Mouse (Mus musculus): ENCODE results near the gene Zfp280c. TPM values are rescaled to one million over a fixed set of nuclear protein-coding genes. Genes with fewer than 3 reads are reported as not detected.

The Zfp280c gene
- polyA plus RNA-seq, 1 experiment from 2014 or later = 16.7 TPM

DNA sequence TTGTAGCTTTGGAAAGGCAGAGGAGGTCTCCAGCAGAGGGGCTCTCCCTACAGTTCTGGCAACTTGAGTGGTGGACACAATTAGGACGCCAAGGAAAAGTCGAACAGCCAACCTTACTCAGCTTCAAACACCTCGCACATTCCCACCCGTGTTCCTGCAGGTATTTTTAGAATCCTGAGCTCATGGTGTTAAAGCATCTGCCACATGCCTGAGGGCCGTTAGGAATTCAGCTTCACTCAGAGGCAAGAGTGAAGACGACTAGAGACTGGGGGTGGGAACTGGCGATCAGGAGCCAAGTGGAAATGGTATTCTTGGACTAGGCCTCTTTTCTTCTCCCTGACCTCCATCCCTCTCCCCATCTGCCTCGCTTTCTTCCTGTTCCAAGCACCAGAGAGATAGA is 68.4 kb downstream of the Zfp280c start:
- CTCF ChIA-PET = no interaction called here
- POLR2A ChIA-PET = no interaction called here
- no peak for DNase-seq (ENCODE audit: low read depth, low spot score)
- in situ Hi-C loops (cut with MboI; ENCODE audit: low pct_unique_long_range_greater_than_20kb) = loop anchor here (5.0 kb wide), 1 partner anchor 104 kb away; no protein-coding TSS in a partner anchor
- H3K27me3 ChIP-seq = no peaks in the 10 kb centered on the region
- ATAC-seq = no peak
- no peak for TF ChIP-seq CTCF (IDR thresholded peaks at IDR 0.05)

DNA sequence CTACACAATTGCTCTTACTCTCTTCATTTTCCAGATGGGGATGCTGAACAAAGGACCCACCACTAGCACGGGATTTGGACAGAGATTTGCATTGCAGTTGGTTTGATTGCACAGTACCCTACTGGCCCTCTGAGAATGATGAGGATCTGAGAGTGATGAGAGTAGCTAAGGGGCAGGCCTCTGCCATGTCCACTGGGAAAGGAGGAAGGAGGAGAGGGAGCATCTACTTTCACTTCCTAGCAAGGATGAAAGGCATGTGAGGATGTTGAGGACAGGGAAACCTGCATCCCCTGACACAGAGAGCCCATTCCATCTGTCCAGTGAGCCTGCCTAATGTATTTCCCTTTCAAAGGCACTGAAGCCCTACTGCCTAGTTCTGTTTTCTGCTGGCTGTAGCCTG is 69.0 kb downstream of the Zfp280c start:
- H3K27me3 ChIP-seq = no peaks in the 10 kb centered on the region
- POLR2A ChIA-PET = no interaction called here
- no peak for TF ChIP-seq CTCF (IDR thresholded peaks at IDR 0.05)
- CTCF ChIA-PET = no interaction called here
- ATAC-seq = no peak
- in situ Hi-C loops (cut with MboI; ENCODE audit: low pct_unique_long_range_greater_than_20kb) = loop anchor here (5.0 kb wide), 1 partner anchor 103 kb away; no protein-coding TSS in a partner anchor
- DNase-seq (ENCODE audit: low read depth, low spot score) = no peak

DNA sequence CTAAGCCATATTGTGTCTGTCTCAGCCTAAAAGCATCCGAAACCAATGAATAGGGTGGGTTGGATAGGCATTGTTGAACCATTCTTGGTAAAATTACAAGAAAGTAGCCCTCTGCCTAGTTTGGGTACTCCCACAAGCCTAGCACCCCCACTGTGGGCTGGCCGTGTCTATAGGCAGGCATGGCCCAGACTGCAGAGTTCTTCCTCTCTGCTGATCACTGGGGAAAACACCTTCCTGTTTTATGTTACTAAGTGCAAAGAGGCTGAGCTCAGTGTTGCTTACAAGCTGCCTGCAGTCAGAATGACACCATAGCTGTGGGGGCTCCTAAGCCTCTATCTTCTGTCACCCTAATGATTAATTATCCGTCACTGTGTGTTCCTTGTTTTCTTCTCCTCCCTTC is 70.8 kb downstream of the Zfp280c start:
- CTCF ChIA-PET = interaction anchor here (1.2 to 1.4 kb wide), 2 partner anchors 8 to 52 kb away, joined by 3 read pairs; no protein-coding TSS in a partner anchor
- in situ Hi-C loops (cut with MboI; ENCODE audit: low pct_unique_long_range_greater_than_20kb) = no loop called here
- no peak for TF ChIP-seq CTCF (IDR thresholded peaks at IDR 0.05)

DNA sequence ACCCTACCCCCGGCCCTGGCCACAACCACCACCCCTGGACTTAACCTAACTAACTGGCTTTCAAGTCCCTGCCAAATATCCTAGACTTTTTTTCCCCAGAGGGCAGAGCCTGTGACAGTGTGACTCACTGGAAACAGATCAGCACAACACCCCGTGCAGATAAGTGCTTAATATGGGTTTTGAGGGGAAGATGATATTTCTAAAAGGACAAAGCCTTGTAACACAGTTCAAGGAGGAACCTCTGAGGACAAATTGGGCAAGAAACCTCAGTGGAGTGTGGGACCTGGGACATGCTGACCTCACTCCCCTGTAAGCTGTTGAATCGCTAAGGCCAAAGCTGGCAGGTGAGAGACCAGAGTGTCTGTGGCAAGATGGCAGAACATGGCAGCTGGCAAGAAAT is 72.7 kb downstream of the Zfp280c start:
- no peak for ATAC-seq
- in situ Hi-C loops (cut with MboI; ENCODE audit: low pct_unique_long_range_greater_than_20kb) = no loop called here
- H3K27me3 ChIP-seq = no peaks in the 10 kb centered on the region
- no peak for DNase-seq (ENCODE audit: low read depth, low spot score)
- ChIA-PET POLR2A (no interaction called here), CTCF (no interaction called here)
- TF ChIP-seq CTCF (IDR thresholded peaks at IDR 0.05) = no peak

More for the DNA sequence above, 70.8 kb downstream of the Zfp280c start:
- no peaks in the 10 kb centered on the region for H3K27me3 ChIP-seq
- ATAC-seq (no peak), DNase-seq (ENCODE audit: low read depth, low spot score) (no peak)
- POLR2A ChIA-PET = interaction anchor here (0.6 kb wide), 1 partner anchor 41 kb away, joined by 3 read pairs; no protein-coding TSS in a partner anchor

DNA sequence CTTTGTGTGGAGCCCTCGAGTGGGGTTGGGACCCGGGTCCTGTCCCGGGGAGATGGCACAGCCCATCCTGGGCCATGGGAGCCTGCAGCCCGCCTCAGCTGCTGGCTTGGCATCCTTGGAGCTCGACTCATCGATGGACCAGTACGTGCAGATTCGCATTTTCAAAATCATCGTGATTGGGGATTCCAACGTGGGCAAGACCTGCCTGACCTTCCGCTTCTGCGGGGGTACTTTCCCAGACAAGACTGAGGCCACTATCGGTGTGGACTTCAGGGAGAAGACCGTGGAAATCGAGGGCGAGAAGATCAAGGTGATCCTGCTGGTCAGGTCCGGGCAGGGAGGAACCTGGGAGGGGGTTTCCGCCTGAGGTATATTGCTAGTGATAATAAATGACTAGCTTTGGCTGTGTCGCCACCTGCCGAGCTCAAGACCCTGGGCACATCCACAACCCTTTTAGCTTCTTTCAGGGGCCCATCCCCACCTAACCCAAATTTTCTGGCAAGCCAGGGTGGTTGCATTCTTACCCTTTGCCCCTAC is 74.7 kb downstream of the Zfp280c start:
- CTCF ChIA-PET = interaction anchor here (1.8 kb wide), 1 partner anchor 12 kb away, joined by 7 read pairs; no protein-coding TSS in a partner anchor

DNA sequence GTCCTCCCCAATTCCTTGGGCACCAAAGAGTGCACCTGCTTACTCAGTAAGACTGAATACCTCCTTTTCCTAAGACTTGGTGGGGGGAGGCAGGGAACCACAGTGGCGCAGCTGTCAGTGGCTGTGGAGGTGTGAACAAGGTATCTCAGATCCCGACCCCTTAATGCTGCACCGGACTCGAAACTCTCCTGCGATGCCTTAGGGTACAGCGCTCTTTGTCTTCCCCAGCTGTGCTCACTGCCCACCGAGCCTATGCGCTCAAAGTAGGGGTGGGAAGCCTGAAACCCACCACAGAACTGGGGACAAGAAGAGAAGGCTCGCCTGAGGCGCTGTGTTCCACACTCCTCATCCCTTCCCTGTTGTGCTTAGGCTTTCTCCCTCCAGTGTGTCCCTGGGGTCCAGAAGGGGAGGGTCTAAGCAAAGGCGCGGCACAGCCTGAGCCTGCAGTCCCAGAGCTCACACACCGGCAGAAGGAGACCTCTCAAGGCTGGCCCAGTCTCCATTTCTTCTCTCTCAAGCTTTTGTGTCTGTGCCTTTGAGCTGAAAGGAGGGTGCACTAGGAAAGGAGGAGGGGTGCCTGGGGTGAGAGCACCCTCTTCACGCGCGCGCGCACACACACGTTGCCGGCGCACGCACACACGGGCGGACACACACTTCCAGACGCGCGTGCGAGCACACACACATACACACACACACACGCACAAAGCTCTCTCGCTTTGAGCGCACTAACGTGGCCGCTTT is 75.3 kb downstream of the Zfp280c start, which contains the start of gene Rab33a:
Rab33a (plus strand) TSS at position 478 of the 741 bp plus-strand sequence.
- no peaks in the 10 kb centered on the region for H3K27me3 ChIP-seq
- POLR2A ChIA-PET = no interaction called here
- in situ Hi-C loops (cut with MboI; ENCODE audit: low pct_unique_long_range_greater_than_20kb) = no loop called here
- DNase-seq (ENCODE audit: low read depth, low spot score) (no peak), ATAC-seq (no peak)
- CTCF ChIA-PET = interaction anchor here (1.8 kb wide), 1 partner anchor 13 kb away, joined by 7 read pairs; no protein-coding TSS in a partner anchor
- no peak for TF ChIP-seq CTCF (IDR thresholded peaks at IDR 0.05)

More for the DNA sequence above, 74.7 kb downstream of the Zfp280c start:
- no peak for TF ChIP-seq CTCF (IDR thresholded peaks at IDR 0.05)
- ATAC-seq = no peak
- no peak for DNase-seq (ENCODE audit: low read depth, low spot score)
- no peaks in the 10 kb centered on the region for H3K27me3 ChIP-seq
- POLR2A ChIA-PET = no interaction called here
- in situ Hi-C loops (cut with MboI; ENCODE audit: low pct_unique_long_range_greater_than_20kb) = no loop called here

DNA sequence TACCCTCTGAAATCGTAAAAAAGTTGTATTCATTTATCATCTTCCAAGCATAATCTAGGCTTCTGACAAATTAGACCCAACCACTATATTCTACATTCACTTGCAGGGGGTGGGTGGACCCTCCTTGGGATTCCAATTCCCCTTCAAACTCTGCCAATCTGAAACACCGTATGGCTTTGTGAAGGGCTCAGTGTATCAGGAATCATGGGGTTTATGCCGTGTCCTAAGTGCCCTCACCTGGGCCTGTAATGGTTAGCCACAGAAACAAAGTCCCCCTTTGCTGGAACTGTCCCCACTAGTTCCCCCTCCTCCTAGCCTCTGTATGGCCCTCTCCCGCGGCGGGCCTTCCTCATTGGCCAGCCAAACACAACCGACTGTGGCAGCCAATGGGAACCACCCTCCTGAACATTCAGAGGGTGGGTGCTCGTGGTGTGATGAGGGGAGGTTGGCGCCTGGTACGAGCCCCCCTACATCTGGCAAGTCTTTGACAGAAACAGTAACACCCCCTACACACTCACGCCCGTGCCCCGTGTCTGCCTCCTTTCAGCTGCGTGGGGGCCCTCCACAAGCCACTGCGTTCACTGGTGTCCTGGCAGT is 76.0 kb downstream of the Zfp280c start:
- POLR2A ChIA-PET = no interaction called here
- CTCF ChIA-PET = no interaction called here
- DNase-seq (ENCODE audit: low read depth, low spot score) = no peak
- in situ Hi-C loops (cut with MboI; ENCODE audit: low pct_unique_long_range_greater_than_20kb) = no loop called here
- TF ChIP-seq CTCF (IDR thresholded peaks at IDR 0.05) = no peak
- no peaks in the 10 kb centered on the region for H3K27me3 ChIP-seq
- ATAC-seq = no peak

DNA sequence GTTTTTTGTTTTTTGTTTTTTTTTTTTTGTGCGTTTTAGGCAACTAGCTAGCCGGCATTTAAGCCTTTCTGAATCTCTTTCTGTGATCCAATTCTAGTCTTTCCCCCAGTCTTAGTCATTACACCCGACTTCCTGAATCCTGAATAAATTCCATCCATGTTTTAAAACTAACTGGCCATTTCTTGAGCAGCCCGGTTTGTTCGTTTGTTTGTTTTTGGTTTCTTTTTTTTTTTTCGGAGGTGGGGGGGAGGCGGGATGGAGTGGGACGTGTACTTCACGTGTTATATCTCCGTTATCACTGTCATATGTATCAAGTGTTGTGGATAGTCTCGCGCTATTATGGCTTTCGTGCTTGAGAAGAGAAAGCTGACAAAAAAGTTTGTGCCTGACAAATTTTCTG is 80.5 kb downstream of the Zfp280c start:
- peak; percentile 21 for ATAC-seq

DNA sequence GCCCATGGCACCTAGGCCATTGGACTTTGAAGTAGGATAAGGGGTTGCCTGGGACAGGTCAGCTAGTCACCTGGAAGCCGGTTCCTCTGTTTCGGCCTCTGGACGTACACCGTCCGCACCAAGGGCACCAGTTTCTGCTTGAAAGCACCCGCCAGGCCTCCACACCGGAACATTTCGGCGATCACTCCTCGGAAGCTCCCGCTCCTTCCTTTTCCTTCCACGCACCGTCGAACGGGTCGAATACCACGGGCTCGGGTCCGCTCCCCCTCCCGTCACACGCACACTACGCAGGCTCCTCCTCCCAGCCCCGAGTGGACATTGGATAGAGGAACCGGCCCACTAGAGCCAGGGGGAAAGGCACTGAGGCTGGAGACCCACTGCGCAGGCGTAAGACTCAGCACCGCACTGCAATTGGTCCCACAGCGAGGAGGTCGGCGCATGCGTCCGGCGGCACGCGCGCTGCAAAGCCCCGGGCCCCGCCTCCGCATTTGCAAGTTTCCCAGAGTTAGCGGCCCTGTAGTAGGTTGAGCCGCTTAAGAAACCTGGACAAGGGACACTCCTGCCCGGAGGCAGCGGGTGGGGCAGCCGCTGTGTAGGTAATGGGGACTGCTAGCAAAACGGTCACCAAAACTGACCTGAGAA is 81.0 kb downstream of the Zfp280c start, which contains the start of gene Aifm1:
Aifm1 (minus strand) TSS at position 398 of the 642 bp plus-strand sequence.
- ATAC-seq (peak; percentile 91), DNase-seq (ENCODE audit: low read depth, low spot score) (peak; percentile 58)
- H3K27me3 ChIP-seq = no peaks in the 10 kb centered on the region
- no peak for TF ChIP-seq CTCF (IDR thresholded peaks at IDR 0.05)
- ChIA-PET CTCF (interaction anchor here (1.0 to 1.2 kb wide), 2 partner anchors 9 to 11 kb away, joined by 3 read pairs; no protein-coding TSS in a partner anchor), POLR2A (interaction anchor here (0.6 to 0.7 kb wide), 2 partner anchors 29 to 109 kb away, joined by 3 to 4 read pairs; no protein-coding TSS in a partner anchor)
- in situ Hi-C loops (cut with MboI; ENCODE audit: low pct_unique_long_range_greater_than_20kb) = no loop called here

More for the DNA sequence above, 80.5 kb downstream of the Zfp280c start:
- ChIA-PET POLR2A (interaction anchor here (0.7 kb wide), 1 partner anchor 28 kb away, joined by 4 read pairs; no protein-coding TSS in a partner anchor), CTCF (interaction anchor here (1.0 to 1.2 kb wide), 2 partner anchors 8 to 9 kb away, joined by 3 read pairs; no protein-coding TSS in a partner anchor)
- peak; percentile 10 for DNase-seq (ENCODE audit: low read depth, low spot score)
- in situ Hi-C loops (cut with MboI; ENCODE audit: low pct_unique_long_range_greater_than_20kb) = no loop called here
- no peak for TF ChIP-seq CTCF (IDR thresholded peaks at IDR 0.05)
- H3K27me3 ChIP-seq = no peaks in the 10 kb centered on the region

DNA sequence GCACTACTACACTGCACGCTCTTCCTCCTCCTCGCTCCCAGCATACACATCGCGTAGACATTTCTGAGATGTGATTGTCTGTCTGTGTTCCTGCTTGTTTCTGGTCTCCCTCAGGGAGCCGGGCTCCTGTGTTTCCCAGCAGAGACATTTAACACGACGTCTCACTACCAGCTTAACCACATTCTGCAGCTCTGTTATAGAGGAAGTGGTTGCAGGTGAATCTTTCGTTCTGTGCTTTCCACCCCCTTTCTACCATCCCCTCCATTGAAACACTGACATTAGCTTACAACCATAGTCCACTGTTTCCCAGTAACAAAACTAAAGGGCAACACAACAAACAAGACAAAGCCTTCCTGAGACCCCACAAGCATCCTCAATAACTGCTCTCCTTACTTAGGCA is 100.5 kb downstream of the Zfp280c start:
- ChIA-PET POLR2A (no interaction called here), CTCF (interaction anchor here (1.2 kb wide), 1 partner anchor 11 kb away, joined by 3 read pairs; no protein-coding TSS in a partner anchor)
- in situ Hi-C loops (cut with MboI; ENCODE audit: low pct_unique_long_range_greater_than_20kb) = no loop called here
- no peak for DNase-seq (ENCODE audit: low read depth, low spot score)
- H3K27me3 ChIP-seq = peaks cover 16% of the 10 kb centered on the region
- no peak for TF ChIP-seq CTCF (IDR thresholded peaks at IDR 0.05)
- no peak for ATAC-seq

Other genes with a start within 250 kb of the Zfp280c start
- gene Elf4, start 131.4 kb downstream of the Zfp280c start, polyA plus RNA-seq (2021) = 8.6 TPM
- gene Aifm1, start 80.9 kb downstream of the Zfp280c start, polyA plus RNA-seq (2021) = 180 TPM
- gene Rab33a, start 75.2 kb downstream of the Zfp280c start, polyA plus RNA-seq (2021) = 0.06 TPM
- 13.6 TPM for gene Slc25a14, start 28.9 kb upstream of the Zfp280c start, polyA plus RNA-seq (2021)
- not detected for gene Gpr119, start 80.0 kb upstream of the Zfp280c start, polyA plus RNA-seq (2021)
- gene Rbmx2, start 100.5 kb upstream of the Zfp280c start, polyA plus RNA-seq (2021) = 6.8 TPM

Data from Patski (cell line).